Mouse (Mus musculus) forebrain, embryonic 10.5 days (tissue): ENCODE data around the gene Mafb. TPM values are rescaled to one million over a fixed set of nuclear protein-coding genes. Genes with fewer than 3 reads are reported as not detected.

Source experiments
- DNase-seq: peaks from one replicate; pipeline ENCODE4 v3.0.0-alpha.2; 2017; ENCODE audit warnings: low spot score; ENCODE audit errors: extremely low spot score
- H3K27ac ChIP-seq: fragments of 300-500 bp; sonication (generic); 2 replicates; pipeline ENCODE4 v1.5.1; 2016; ENCODE audit warnings: mild to moderate bottlenecking
- H3K27me3 ChIP-seq: fragments of 300-500 bp; sonication (generic); 2 replicates; pipeline ENCODE4 v1.6.1; 2016; ENCODE audit warnings: mild to moderate bottlenecking; ENCODE audit not compliant: poor library complexity, severe bottlenecking
- H3K36me3 ChIP-seq: fragments of 300-500 bp; sonication (generic); replicated peaks from 2 replicates; pipeline ENCODE4 v1.6.1; 2016; ENCODE audit warnings: mild to moderate bottlenecking, moderate library complexity
- H3K4me1 ChIP-seq: fragments of 300-500 bp; sonication (generic); 2 replicates; pipeline ENCODE4 v1.6.1; 2016
- H3K4me3 ChIP-seq: fragments of 300-500 bp; sonication (generic); 2 replicates; pipeline ENCODE4 v1.5.1; 2016; ENCODE audit warnings: mild to moderate bottlenecking, moderate library complexity
- H3K9me3 ChIP-seq: fragments of 300-500 bp; sonication (generic); 2 replicates; pipeline ENCODE4 v1.6.1; 2016; ENCODE audit warnings: mild to moderate bottlenecking, moderate library complexity
- WGBS: fragments of 180-500 bp; shearing (Covaris S2); methylation state at CpG from one replicate; pipeline ENCODE4 v1.1.7; 2016; 5-methylcytosine and 5-hydroxymethylcytosine counted together
- polyA plus RNA-seq: library from polyadenylated mRNA; unstranded; fragments of >200 nt; fragmentation: Nextera tagmentation; extraction: Ambion mirVana; gene quantifications from 2 replicates; pipeline ENCODE4 v1.2.1, GENCODE M21; 2016

Gene Mafb
- polyA plus RNA-seq, 1 experiment from 2014 or later = 2.0 TPM

DNA sequence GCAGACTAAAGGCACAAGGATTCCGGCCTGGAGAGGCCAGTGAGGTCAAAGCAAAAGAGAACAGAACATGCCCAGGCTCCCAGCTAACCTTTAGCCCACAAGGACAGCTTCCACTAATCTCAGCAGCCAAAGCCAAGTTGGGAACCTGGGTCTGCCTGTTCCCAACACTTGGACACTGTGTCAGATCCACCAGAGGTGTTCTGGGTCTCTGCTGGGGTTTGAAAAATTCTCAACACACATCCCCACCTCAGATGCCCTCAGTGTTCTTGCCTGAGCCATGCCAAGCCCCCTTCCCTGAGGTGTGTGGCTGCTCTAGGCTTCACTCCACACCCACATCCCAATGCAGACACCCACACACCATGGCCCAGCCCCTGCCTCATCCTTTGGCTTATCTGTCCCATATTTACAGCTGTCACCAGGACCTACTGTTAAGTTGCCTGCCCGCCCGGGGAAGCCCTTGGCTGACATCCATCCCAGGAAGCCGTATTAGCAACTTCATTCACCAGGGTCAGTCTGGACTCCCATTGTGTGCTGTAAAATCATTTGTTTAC is 32.7 kb downstream of the Mafb start, which contains the start of gene Gm826:
Gene Gm826 (minus strand): TSS at position 52 of the 551 bp plus-strand sequence.
- Histone ChIP-seq H3K27ac (no peak within 1 kb of the TSS), H3K4me3 (no peak within 1 kb of the TSS), H3K9me3 (no peaks in the 10 kb centered on the region), H3K36me3 (no peaks in the 10 kb centered on the region), H3K27me3 (no peaks in the 10 kb centered on the region), H3K4me1 (peaks cover 3% of the 10 kb centered on the region)
- 86% methylated on average over 4 of the region's 4 CpGs for WGBS
- DNase-seq = no peak

DNA sequence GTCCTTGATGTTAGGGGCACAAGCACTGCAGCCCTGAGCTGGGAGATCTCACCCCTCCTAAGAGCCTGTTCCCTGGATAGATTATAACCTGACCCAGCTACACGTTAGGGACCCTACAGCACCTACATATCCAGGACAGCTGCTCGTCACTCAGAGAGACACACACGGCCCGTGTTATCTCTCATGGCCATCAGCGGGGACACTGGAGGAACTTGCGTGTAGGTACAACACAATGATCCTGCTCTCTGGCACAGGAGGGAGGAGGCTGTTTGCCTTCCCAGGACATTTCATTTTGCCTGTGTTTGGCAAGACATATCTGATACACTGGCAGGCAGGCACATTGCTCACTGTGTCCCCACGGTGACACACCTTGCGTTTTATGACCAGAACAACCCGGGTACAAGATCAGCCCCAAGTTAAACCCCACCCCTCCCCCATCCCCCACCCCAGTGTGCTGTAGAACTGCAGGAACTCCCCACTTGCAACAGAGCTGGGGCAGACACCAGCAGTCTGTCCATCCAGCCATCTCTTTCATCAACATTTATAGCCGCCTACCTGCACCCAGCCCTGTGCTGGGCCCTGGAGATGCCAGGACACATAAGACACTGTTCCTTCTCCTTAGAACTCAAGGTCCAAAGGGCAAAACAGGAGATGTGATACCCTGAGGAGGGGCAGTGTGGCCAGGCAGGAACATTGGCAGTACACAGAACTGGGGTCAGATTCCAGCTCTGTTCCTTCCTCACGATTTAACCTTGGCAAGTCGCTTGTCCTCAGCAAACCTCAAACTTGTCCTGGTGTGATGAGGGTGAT is 34.1 kb downstream of the Mafb start:
- DNase-seq = no peak
- H3K9me3 ChIP-seq = no peaks in the 10 kb centered on the region

DNA sequence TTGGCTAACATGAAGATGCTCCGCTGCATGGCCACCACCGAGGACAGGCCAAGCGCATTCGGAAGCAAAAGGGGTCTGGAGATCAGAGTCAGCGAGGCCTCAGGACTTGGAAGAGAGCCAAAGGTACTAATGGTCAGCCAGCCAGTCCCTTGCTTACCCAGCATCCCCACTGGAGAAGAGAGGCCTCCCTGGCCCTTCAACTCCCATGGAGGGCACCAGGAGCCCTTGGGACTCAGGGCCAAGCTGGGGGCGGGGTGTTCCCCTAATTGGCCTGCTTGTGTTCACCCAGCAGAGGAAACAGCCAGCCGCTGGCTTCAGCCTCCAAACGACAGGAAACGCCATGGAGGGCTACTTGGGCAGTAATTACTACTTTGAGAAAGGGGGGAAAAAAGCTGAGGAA is 38.0 kb downstream of the Mafb start:
- 66% methylated on average over 9 of the region's 9 CpGs for WGBS
- peaks cover 18% of the 10 kb centered on the region for H3K4me1 ChIP-seq
- DNase-seq = no peak
- no peaks in the 10 kb centered on the region for H3K9me3 ChIP-seq
- H3K36me3 ChIP-seq = no peaks in the 10 kb centered on the region
- no peak overlapping the region for H3K27ac ChIP-seq
- H3K4me3 ChIP-seq = no peak overlapping the region
- H3K27me3 ChIP-seq = no peaks in the 10 kb centered on the region

More for the DNA sequence above, 34.1 kb downstream of the Mafb start:
- Histone ChIP-seq H3K27ac (no peak overlapping the region), H3K4me3 (no peak overlapping the region), H3K4me1 (peaks cover 9% of the 10 kb centered on the region), H3K36me3 (no peaks in the 10 kb centered on the region), H3K27me3 (no peaks in the 10 kb centered on the region)
- WGBS = 93% methylated on average over 12 of the region's 12 CpGs

DNA sequence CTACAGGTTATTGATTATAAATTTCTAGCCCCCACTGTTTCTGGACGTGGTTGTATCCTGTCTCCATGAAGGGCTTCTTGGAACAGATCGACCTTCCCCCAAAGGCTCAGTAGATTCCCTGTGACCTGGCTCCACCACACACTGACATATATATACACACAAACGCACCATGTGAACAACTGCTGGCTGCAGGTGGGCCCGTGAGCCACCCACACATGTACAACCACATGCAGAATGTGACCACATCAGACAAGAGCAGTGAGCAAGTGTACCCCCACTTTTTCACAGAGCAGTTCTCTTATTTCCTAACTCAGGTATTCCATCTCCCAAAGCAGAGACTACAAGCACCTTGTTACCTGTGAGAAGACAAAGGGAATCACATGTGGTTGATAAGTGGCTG is 39.1 kb downstream of the Mafb start:
- H3K27ac ChIP-seq = no peak overlapping the region
- H3K4me1 ChIP-seq = peaks cover 18% of the 10 kb centered on the region
- H3K36me3 ChIP-seq = no peaks in the 10 kb centered on the region
- no peaks in the 10 kb centered on the region for H3K27me3 ChIP-seq
- no peaks in the 10 kb centered on the region for H3K9me3 ChIP-seq
- 96% methylated on average over 4 of the region's 4 CpGs for WGBS
- no peak for DNase-seq
- H3K4me3 ChIP-seq = no peak overlapping the region

DNA sequence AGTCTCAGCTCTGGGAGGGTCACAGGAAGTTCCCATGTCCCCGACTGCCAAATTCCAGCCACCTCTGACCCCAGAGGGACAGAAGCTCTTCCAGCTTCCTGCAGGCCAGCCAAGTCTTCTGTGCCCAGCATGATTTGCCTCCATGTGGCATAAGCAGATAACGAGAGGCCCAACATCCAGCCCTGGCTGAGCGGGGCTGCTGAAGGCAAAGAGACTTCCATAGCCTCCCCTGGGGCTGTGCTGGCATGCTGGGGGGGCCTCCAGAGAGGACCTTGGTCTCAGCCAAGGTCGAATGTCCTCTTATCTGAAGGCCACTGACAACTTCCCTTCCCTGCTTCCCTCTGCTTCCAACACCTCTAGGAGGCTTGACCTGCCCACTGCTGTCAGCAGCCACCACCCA is 39.7 kb downstream of the Mafb start:
- H3K27ac ChIP-seq = 0 out of 2 replicates have a peak overlapping the region, but pooled peaks have one; percentile 1
- no peaks in the 10 kb centered on the region for H3K36me3 ChIP-seq
- no peak for DNase-seq
- peaks cover 18% of the 10 kb centered on the region for H3K4me1 ChIP-seq
- H3K27me3 ChIP-seq = 0 out of 2 replicates have a peak, but pooled peaks cover 5% of the 10 kb centered on the region
- WGBS = 57% methylated on average over 4 of the region's 4 CpGs
- H3K4me3 ChIP-seq = no peak overlapping the region
- H3K9me3 ChIP-seq = no peaks in the 10 kb centered on the region

DNA sequence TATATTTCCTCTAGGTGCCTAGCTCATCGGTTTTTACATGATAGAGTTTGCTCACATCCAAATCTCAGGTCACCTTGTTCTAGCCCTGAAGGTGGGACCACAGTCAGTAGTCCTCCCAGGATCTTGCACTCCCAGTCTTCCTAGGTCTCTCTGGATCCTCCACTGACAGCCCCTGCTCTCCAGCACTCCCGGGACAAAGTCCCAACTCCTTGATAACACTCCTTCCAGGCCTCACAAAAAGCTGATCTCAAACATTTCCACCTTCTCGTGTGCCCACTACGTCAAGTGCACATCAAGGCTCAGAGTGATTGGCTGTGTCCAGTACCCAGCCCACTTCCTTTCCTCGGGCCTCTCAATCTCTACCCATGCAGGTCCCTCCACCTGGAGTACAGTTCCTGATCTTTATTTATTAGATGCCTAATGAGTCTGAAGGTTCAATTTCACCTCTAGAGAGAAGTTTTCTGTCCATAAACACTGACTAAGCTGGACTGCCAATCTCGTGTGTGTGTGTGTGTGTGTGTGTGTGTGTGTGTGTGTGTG is 41.7 kb downstream of the Mafb start:
- WGBS = 85% methylated on average over 6 of the region's 6 CpGs
- Histone ChIP-seq H3K36me3 (no peaks in the 10 kb centered on the region), H3K27me3 (0 out of 2 replicates have a peak, but pooled peaks cover 5% of the 10 kb centered on the region), H3K4me3 (no peak overlapping the region), H3K4me1 (peaks cover 22% of the 10 kb centered on the region), H3K27ac (no peak overlapping the region), H3K9me3 (no peaks in the 10 kb centered on the region)
- no peak for DNase-seq

DNA sequence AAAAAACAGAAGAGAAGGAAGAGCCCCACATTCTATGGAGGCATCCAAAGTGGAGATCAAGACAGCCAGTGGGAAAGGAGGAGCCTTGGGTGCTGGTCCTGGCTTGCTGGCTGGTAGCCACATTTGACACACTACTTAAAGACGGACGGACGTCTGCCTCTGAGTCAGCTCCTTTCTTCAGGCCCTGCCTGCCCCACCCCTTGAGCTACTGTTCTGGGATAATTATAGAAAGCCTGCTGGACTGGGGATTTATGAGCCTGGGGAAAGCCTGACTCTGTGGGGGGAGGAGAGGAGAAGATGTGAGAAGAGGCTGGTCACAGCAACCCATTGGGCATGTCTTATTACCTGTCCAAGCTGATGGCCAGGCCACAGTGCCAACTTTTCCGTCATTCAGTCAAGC is 45.0 kb downstream of the Mafb start:
- Histone ChIP-seq H3K4me3 (no peak overlapping the region), H3K27me3 (0 out of 2 replicates have a peak, but pooled peaks cover 5% of the 10 kb centered on the region), H3K4me1 (peaks cover 7% of the 10 kb centered on the region; the same call in 1 of the 2 replicates), H3K9me3 (no peaks in the 10 kb centered on the region), H3K27ac (no peak overlapping the region), H3K36me3 (no peaks in the 10 kb centered on the region)
- DNase-seq = no peak
- WGBS = 61% methylated on average over 4 of the region's 4 CpGs

DNA sequence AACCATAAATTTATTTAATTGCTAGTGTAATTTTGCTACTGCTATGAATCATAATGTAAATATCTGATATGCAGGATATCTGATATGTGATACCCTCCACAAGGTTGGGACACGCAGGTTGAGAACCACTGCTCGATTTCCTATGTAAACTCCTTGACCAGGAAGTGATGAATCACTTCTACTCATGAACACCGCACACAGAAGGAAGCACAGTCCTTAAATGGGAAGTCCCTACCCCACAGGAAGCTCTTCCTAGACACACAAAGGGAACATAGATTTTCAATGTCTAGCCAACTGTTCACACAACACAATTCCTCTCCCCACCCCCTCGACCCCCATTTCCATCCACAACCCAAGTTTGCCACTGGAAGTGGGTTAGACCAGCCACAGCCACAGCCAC is 48.6 kb downstream of the Mafb start:
- DNase-seq = no peak
- Histone ChIP-seq H3K27ac (no peak overlapping the region), H3K27me3 (0 out of 2 replicates have a peak, but pooled peaks cover 11% of the 10 kb centered on the region), H3K4me3 (no peak overlapping the region), H3K9me3 (no peaks in the 10 kb centered on the region), H3K4me1 (peaks cover 11% of the 10 kb centered on the region), H3K36me3 (no peaks in the 10 kb centered on the region)
- WGBS = 91% methylated on average over 4 of the region's 4 CpGs

Other genes with a start within 250 kb of the Mafb start
- gene Gm826, start 32.9 kb downstream of the Mafb start, polyA plus RNA-seq = not detected in 2 replicates